Mouse (Mus musculus) hindbrain, embryonic 14.5 days (tissue): ENCODE measurements around the gene Tmtc4. TPM values are rescaled to one million over a fixed set of nuclear protein-coding genes. Genes with fewer than 3 reads are reported as not detected.

Experiments used
- ATAC-seq: fragments of 200-750 bp; cut with Nextera tagmentation; 2 replicates; pipeline ENCODE4 v1.8.0; 2017; ENCODE audit warnings: moderate number of reproducible peaks, mild to moderate bottlenecking, moderate TSS enrichment, moderate library complexity; ENCODE audit not compliant: low FRiP score
- DNase-seq: peaks from one replicate; pipeline ENCODE4 v3.0.0-alpha.2; 2015; ENCODE audit warnings: low spot score
- H3K27ac ChIP-seq: fragments of 300-500 bp; sonication (generic); 2 replicates; pipeline ENCODE4 v1.5.1; 2014; ENCODE audit warnings: mild to moderate bottlenecking, moderate library complexity
- H3K27me3 ChIP-seq: fragments of 300-500 bp; sonication (generic); 2 replicates; pipeline ENCODE4 v1.6.1; 2014; ENCODE audit warnings: mild to moderate bottlenecking, low read length, mixed read lengths; ENCODE audit not compliant: control insufficient read depth, insufficient read depth
- H3K36me3 ChIP-seq: fragments of 300-500 bp; sonication (generic); replicated peaks from 2 replicates; pipeline ENCODE4 v1.6.1; 2014; ENCODE audit not compliant: control insufficient read depth, insufficient read depth
- H3K4me1 ChIP-seq: fragments of 300-500 bp; sonication (generic); replicated peaks from 2 replicates; pipeline ENCODE4 v1.6.1; 2014; ENCODE audit warnings: antibody characterized with exemption, low read length, mixed read lengths; ENCODE audit not compliant: control insufficient read depth, insufficient read depth
- H3K4me2 ChIP-seq: fragments of 300-500 bp; sonication (generic); replicated peaks from 2 replicates; pipeline ENCODE4 v1.6.1; 2014; ENCODE audit warnings: mild to moderate bottlenecking, moderate library complexity
- H3K4me3 ChIP-seq: fragments of 300-500 bp; sonication (generic); replicated peaks from 2 replicates; pipeline ENCODE4 v1.5.1; 2014; ENCODE audit warnings: mild to moderate bottlenecking, low read length
- H3K9ac ChIP-seq: fragments of 300-500 bp; sonication (generic); 2 replicates; pipeline ENCODE4 v1.6.1; 2014
- H3K9me3 ChIP-seq: fragments of 300-500 bp; sonication (generic); 2 replicates; pipeline ENCODE4 v1.6.1; 2016; ENCODE audit warnings: low read length; ENCODE audit not compliant: control insufficient read depth
- WGBS: fragments of 180-500 bp; shearing (Covaris S2); extraction: QIAGEN DNeasy Blood & Tissue Kit; methylation state at CpG from one replicate; pipeline ENCODE4 v1.1.7; 2014; 5-methylcytosine and 5-hydroxymethylcytosine counted together
- polyA plus RNA-seq: library from polyadenylated mRNA; unstranded; fragments of >200 nt; fragmentation: Nextera tagmentation; extraction: Ambion mirVana; gene quantifications from 2 replicates; pipeline ENCODE4 v1.2.1, GENCODE M21; 2014

Tmtc4 gene
- polyA plus RNA-seq, 1 experiment from 2014 or later, result 69.0 TPM

DNA sequence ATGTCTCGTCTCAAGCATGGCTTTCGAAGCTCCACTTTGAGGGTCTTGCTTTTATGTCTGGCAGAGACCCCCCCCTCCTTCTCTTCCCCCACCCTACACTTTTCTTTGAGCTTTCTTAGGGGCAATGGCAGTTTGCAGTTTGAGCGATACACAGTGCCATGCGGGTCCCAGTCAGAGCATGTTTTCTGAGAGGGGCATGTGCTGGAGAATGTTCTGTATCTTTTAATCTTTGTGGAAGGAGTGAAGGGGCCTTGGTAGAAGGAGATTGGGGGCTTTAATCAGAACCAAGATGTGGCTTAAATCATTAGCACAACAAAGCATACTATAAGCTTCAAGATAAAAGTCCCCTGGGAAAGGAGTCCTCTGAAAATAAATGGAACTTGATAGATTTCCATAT is 100.4 kb downstream of the Tmtc4 start:
- H3K9me3 ChIP-seq, result no peaks in the 10 kb centered on the region
- H3K4me1 ChIP-seq, result peaks cover 36% of the 10 kb centered on the region
- no peak overlapping the region for H3K4me2 ChIP-seq
- H3K9ac ChIP-seq, result no peak overlapping the region
- DNase-seq, result no peak
- H3K27ac ChIP-seq, result peak overlapping the region; percentile 76
- peak; percentile 10; the same call in 1 of the 2 replicates for ATAC-seq
- no peak overlapping the region for H3K4me3 ChIP-seq
- H3K27me3 ChIP-seq, result 0 out of 2 replicates have a peak, but pooled peaks cover 6% of the 10 kb centered on the region
- H3K36me3 ChIP-seq, result no peaks in the 10 kb centered on the region
- WGBS, result 43% methylated on average over 4 of the region's 4 CpGs

DNA sequence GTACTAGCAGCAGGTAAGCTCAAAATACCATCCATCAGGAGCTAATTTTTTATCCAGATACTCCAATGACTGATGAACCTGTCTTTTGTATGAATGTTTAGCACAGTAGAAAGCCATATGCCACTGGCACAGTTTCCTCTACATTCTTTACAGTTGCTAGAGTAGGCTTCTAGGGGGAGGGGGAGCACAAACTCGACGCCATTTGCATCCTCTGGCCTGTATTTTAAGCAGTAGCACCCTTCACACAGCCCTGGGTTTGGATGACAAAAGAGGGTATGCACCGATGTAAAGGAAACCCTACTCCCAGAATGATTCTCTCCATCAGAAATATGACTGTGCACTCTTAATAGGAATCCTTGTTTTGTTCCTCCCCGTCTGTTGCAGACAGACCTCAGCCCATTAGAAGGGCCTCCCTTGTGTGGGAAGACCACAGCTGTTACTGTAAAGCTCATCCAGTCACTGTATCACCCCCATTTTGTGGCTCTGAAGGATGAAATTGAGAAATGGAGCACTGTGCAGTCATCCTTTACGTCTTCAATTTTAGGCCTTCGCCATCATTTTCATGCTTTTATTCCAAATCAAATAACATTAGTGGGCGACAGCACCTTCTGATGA is 100.9 kb downstream of the Tmtc4 start:
- peak; percentile 45 for DNase-seq
- H3K9me3 ChIP-seq, result no peaks in the 10 kb centered on the region
- no peak overlapping the region for H3K4me2 ChIP-seq
- peak; percentile 70 for ATAC-seq
- H3K36me3 ChIP-seq, result no peaks in the 10 kb centered on the region
- H3K4me3 ChIP-seq, result no peak overlapping the region
- H3K27me3 ChIP-seq, result 0 out of 2 replicates have a peak, but pooled peaks cover 6% of the 10 kb centered on the region
- 35% methylated on average over 7 of the region's 7 CpGs for WGBS
- H3K27ac ChIP-seq, result peak overlapping the region; percentile 76
- H3K9ac ChIP-seq, result no peak overlapping the region
- peaks cover 36% of the 10 kb centered on the region for H3K4me1 ChIP-seq

DNA sequence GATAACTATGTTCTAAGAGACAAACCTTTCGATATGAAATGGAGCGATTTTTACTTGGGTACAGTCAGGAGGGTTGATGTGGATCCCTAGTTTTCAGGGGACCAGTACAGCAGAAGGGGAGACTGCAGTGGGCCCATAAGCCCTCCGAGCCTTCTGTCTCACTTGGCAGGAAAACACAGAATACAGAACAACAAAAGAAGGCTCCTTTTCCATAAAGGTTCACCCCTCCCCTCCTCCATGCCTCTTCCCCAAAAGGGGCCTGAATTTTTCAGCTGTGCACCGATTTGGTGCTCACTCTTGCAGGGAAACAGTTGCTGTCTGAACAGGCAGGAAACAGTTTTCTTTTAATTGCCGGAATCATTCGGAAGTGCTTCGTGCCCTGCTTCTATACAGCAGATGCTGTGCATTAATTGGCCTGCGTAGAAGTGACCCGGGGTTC is 101.6 kb downstream of the Tmtc4 start:
- WGBS, result 36% methylated on average over 9 of the region's 9 CpGs
- H3K9ac ChIP-seq, result peak overlapping the region; percentile 31; the same call in 1 of the 2 replicates

DNA sequence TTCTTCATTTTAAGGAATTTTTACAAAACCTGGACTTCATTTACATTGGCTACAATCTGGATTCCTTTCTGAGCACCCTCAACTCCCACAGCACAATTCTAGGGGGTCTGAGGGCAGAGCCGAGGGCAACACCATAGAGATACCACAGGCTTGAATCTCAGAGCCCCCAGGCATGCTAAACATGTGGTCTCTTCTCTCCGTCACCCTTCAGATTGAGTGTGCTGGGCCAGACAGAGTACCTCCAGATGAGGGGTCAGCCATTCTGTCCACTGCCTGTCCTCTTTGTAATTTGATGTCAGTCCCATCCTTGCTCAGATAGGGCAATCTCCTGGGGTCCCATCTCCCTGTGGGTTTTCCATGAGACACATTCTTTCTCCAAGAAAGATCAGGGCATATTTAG is 102.1 kb downstream of the Tmtc4 start:
- H3K4me2 ChIP-seq, result no peak overlapping the region
- no peak for ATAC-seq
- 0 out of 2 replicates have a peak overlapping the region, but pooled peaks have one; percentile 31 for H3K9ac ChIP-seq
- no peaks in the 10 kb centered on the region for H3K36me3 ChIP-seq
- peak overlapping the region; percentile 76 for H3K27ac ChIP-seq
- no peaks in the 10 kb centered on the region for H3K9me3 ChIP-seq
- H3K4me1 ChIP-seq, result peaks cover 36% of the 10 kb centered on the region
- 0 out of 2 replicates have a peak, but pooled peaks cover 6% of the 10 kb centered on the region for H3K27me3 ChIP-seq
- no peak for DNase-seq
- 37% methylated on average over 2 of the region's 2 CpGs for WGBS
- no peak overlapping the region for H3K4me3 ChIP-seq

More for the DNA sequence above, 101.6 kb downstream of the Tmtc4 start:
- Histone ChIP-seq H3K4me3 (no peak overlapping the region), H3K27me3 (0 out of 2 replicates have a peak, but pooled peaks cover 6% of the 10 kb centered on the region), H3K27ac (peak overlapping the region; percentile 76), H3K4me1 (peaks cover 36% of the 10 kb centered on the region), H3K36me3 (no peaks in the 10 kb centered on the region), H3K4me2 (no peak overlapping the region), H3K9me3 (no peaks in the 10 kb centered on the region)
- ATAC-seq, result peak; percentile 47
- DNase-seq, result peak; percentile 42

DNA sequence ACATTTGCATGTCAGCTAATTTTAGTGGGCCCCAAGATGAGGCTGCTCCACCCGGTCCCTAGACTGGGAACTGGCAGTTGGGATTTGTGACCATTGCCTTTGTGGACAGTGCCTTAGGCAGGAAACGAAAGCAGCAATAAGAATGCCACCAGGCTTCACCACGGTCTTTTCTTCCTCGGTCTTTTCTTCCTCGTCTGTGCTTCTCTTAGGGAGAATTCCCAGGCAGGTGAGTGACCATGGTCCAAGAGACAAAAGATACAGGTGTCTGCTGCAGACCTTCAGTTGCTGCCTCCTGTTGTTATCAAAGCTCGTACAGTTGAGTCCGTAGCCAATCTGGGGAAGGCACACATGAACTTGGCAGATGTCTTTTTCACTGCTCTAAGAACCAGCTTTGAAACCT is 103.5 kb downstream of the Tmtc4 start:
- Histone ChIP-seq H3K4me2 (no peak overlapping the region), H3K27ac (no peak overlapping the region), H3K27me3 (0 out of 2 replicates have a peak, but pooled peaks cover 6% of the 10 kb centered on the region), H3K36me3 (no peaks in the 10 kb centered on the region), H3K9me3 (no peaks in the 10 kb centered on the region), H3K4me1 (peaks cover 43% of the 10 kb centered on the region), H3K9ac (no peak overlapping the region), H3K4me3 (no peak overlapping the region)
- WGBS, result 69% methylated on average over 7 of the region's 7 CpGs
- ATAC-seq, result no peak
- no peak for DNase-seq

DNA sequence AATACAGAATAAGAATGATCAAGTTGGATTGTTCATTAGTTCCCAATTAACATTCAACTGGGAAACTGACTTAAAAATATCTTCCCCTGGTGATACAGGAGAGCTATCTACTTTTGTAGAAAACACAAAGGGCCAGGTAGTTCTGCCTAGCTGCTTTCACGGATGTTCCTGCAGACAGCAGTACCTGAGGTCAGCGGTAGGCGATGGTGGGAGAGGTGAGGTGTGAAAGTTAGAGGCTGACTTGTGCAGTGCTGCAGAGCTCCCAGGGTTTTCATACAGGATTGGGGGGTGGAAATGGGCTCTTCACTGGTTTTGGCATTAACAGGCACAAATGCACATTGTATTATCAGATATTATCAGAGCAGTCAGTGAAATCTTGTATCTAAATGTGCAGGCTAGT is 106.0 kb downstream of the Tmtc4 start:
- 88% methylated on average over 3 of the region's 3 CpGs for WGBS
- Histone ChIP-seq H3K9me3 (no peaks in the 10 kb centered on the region), H3K36me3 (no peaks in the 10 kb centered on the region), H3K4me2 (no peak overlapping the region), H3K9ac (no peak overlapping the region), H3K4me3 (no peak overlapping the region), H3K4me1 (peaks cover 22% of the 10 kb centered on the region), H3K27me3 (0 out of 2 replicates have a peak, but pooled peaks cover 11% of the 10 kb centered on the region), H3K27ac (no peak overlapping the region)
- no peak for DNase-seq
- no peak for ATAC-seq

DNA sequence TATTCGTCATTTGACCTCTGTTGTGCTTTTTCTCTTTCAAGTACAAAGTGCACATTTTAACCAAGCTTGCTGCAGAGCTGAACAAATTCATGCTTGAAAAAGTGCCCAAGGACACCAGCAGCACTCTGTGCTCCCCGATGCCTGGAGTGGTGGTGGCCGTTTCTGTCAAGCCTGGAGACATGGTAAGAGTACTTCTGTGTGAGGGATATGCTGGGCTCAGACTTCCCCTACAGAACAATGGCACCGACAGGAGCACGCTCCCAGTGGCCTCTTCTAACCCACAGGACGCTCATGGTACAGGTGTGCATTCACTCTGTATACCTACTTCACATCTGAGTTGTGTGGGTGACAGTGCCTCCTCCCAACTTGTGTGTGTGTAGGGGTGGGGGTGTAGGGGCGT is 107.1 kb downstream of the Tmtc4 start:
- WGBS, result 64% methylated on average over 7 of the region's 7 CpGs
- Histone ChIP-seq H3K36me3 (no peaks in the 10 kb centered on the region), H3K27ac (no peak overlapping the region), H3K9ac (0 out of 2 replicates have a peak overlapping the region, but pooled peaks have one; percentile 6), H3K4me2 (0 out of 2 replicates have a peak overlapping the region, but pooled peaks have one; percentile 2), H3K4me3 (no peak overlapping the region), H3K27me3 (0 out of 2 replicates have a peak, but pooled peaks cover 11% of the 10 kb centered on the region), H3K4me1 (peaks cover 16% of the 10 kb centered on the region), H3K9me3 (no peaks in the 10 kb centered on the region)
- DNase-seq, result no peak
- no peak for ATAC-seq

DNA sequence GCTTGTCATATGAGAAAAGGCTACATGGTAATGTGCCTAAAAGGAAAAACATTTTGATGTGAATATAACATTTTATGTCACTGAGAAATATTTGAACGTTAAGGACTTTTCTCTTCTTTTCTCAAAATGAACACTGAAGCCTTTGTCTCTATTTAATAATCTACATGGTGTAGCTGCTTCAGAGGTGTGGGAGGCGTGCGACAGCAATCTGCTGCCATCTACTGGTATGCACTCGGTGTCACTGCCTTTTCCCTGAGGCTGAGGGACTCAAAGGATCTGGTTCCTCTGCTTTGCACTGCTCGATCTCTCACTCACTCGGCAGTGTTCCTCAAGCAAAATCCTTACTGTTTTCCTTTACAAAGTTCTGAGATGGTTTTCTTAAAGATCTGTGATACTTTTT is 107.7 kb downstream of the Tmtc4 start:
- under 1% methylated on average over 6 of the region's 6 CpGs for WGBS
- H3K27ac ChIP-seq, result peak overlapping the region; percentile 64
- H3K36me3 ChIP-seq, result no peaks in the 10 kb centered on the region
- H3K9ac ChIP-seq, result no peak overlapping the region
- H3K9me3 ChIP-seq, result no peaks in the 10 kb centered on the region
- no peak overlapping the region for H3K4me3 ChIP-seq
- no peak overlapping the region for H3K4me2 ChIP-seq
- 0 out of 2 replicates have a peak, but pooled peaks cover 11% of the 10 kb centered on the region for H3K27me3 ChIP-seq
- peak; percentile 93 for DNase-seq
- peak; percentile 94 for ATAC-seq
- H3K4me1 ChIP-seq, result 0 out of 2 replicates have a peak, but pooled peaks cover 15% of the 10 kb centered on the region

DNA sequence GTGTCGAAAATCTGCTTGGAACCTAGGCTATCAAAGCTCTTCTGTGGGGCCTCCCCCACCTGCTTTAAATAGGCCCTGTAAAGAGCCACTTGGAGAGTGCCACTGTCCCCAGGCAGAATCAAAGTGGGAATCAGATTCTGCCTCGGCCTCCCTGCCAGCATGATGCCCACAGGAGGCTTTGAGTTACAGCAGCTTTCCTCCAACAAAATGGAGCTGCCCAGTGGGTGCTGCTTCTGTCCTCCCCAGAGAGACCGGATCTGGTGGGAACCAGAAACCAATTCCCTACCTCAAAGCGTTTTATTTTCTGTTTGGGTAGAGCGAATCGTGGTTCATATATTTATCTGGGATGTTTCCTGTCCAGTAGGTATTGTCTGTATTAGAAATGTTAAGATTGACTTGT is 108.2 kb downstream of the Tmtc4 start:
- Histone ChIP-seq H3K4me1 (0 out of 2 replicates have a peak, but pooled peaks cover 15% of the 10 kb centered on the region), H3K27ac (peak overlapping the region; percentile 64), H3K4me2 (no peak overlapping the region), H3K9ac (peak overlapping the region; percentile 34), H3K9me3 (no peaks in the 10 kb centered on the region), H3K27me3 (0 out of 2 replicates have a peak, but pooled peaks cover 11% of the 10 kb centered on the region), H3K4me3 (no peak overlapping the region), H3K36me3 (no peaks in the 10 kb centered on the region)
- DNase-seq (no peak), ATAC-seq (no peak)
- WGBS, result 50% methylated on average over 6 of the region's 6 CpGs
